Mouse (Mus musculus) kidney, postnatal 0 days (tissue): ENCODE measurements around the gene Nme6. TPM values are rescaled to one million over a fixed set of nuclear protein-coding genes. Genes with fewer than 3 reads are reported as not detected.
"Not testable (repeated sequence)": the region's sequence is repeated elsewhere in the genome, so short reads cannot be mapped to it uniquely, and the experiment has no call there.

Experiments used
- ATAC-seq: fragments of 200-750 bp; cut with Nextera tagmentation; replicated peaks from 2 replicates; pipeline ENCODE4 v1.8.0; 2017; ENCODE audit warnings: low read depth, moderate number of reproducible peaks, moderate TSS enrichment, moderate library complexity; ENCODE audit not compliant: low FRiP score
- DNase-seq: peaks from one replicate; pipeline ENCODE4 v3.0.0-alpha.2; 2016; ENCODE audit warnings: low spot score
- H3K27ac ChIP-seq: fragments of 300-500 bp; sonication (generic); 2 replicates; pipeline ENCODE4 v1.5.1; 2014; ENCODE audit warnings: mild to moderate bottlenecking
- H3K27me3 ChIP-seq: fragments of 300-500 bp; sonication (generic); 2 replicates; pipeline ENCODE4 v1.6.1; 2014; ENCODE audit warnings: low read length, mixed read lengths; ENCODE audit not compliant: insufficient read depth
- H3K36me3 ChIP-seq: fragments of 300-500 bp; sonication (generic); 2 replicates; pipeline ENCODE4 v1.6.1; 2014; ENCODE audit warnings: low read length, mixed read lengths; ENCODE audit not compliant: insufficient read depth
- H3K4me1 ChIP-seq: fragments of 300-500 bp; sonication (generic); replicated peaks from 2 replicates; pipeline ENCODE4 v1.6.1; 2014; ENCODE audit warnings: antibody characterized with exemption, low read length, mixed read lengths; ENCODE audit not compliant: insufficient read depth
- H3K4me2 ChIP-seq: fragments of 300-500 bp; sonication (generic); 2 replicates; pipeline ENCODE4 v1.6.1; 2014; ENCODE audit warnings: mild to moderate bottlenecking, low read length, moderate library complexity, mixed read lengths
- H3K4me3 ChIP-seq: fragments of 300-500 bp; sonication (generic); replicated peaks from 2 replicates; pipeline ENCODE4 v1.5.1; 2014; ENCODE audit warnings: low read depth, low read length
- H3K9ac ChIP-seq: fragments of 300-500 bp; sonication (generic); 2 replicates; pipeline ENCODE4 v1.6.1; 2014; ENCODE audit warnings: low read depth, low read length
- H3K9me3 ChIP-seq: fragments of 300-500 bp; sonication (generic); replicated peaks from 2 replicates; pipeline ENCODE4 v1.6.1; 2016; ENCODE audit warnings: low read length, inconsistent platforms, mixed read lengths
- CTCF ChIP-seq: IDR thresholded peaks from 2 replicates; pipeline ENCODE4 v1.5.1; 2016; ENCODE audit warnings: antibody characterized with exemption, low read depth, mild to moderate bottlenecking, moderate library complexity
- WGBS: fragments of 180-500 bp; shearing (Covaris S2); extraction: QIAGEN DNeasy Blood & Tissue Kit; methylation state at CpG from one replicate; pipeline ENCODE4 v1.1.7; 2014; 5-methylcytosine and 5-hydroxymethylcytosine counted together
- polyA plus RNA-seq: library from polyadenylated mRNA; unstranded; fragments of >200 nt; fragmentation: Nextera tagmentation; extraction: Ambion mirVana; gene quantifications from 2 replicates; pipeline ENCODE4 v1.2.1, GENCODE M21; 2015

The Nme6 gene
- 58.3 and 64.4 TPM in 2 replicates for polyA plus RNA-seq

DNA sequence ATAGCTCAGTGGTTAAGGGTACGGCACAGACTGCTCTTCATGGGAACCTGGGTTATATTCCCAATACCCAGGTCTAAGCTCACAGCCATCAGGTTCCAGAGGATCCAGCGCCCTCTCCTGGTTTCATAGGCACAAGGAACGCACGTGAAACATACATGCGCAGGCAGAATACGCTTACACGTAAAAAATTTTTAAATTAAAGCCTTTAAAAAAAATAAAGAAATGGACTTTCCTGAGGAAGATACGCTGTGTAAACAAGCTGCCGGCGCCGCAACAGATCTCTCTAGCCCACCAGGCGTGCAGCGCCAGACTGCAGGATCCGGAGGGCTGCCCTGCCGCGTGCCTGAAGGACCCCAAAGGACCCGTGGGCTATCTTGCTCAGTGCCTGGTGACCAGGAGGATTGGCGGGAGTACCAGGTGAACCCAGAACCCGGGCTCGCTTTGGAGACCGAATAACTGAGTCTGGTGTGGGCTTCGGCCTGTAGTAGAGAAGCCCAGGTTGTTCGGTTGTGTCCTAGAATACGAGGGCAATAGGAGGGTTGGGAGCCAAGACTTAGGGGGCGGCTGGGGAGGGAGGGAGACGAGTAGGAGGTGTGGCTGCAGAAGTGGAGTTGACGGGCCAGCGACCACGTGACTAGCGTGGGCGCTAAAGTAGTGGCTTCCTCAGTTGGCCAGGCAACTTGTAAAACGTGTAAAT is at the start of gene Nme6:
Gene Nme6, plus strand, starts transcription at position 359 of the 697 bp plus-strand sequence.
- peak; percentile 95 for ATAC-seq
- H3K9me3 ChIP-seq, result no peaks in the 10 kb centered on the region
- 0 out of 2 replicates have a peak, but pooled peaks cover 9% of the 10 kb centered on the region for H3K36me3 ChIP-seq
- H3K4me3 ChIP-seq, result peak within 1 kb of the TSS; percentile 58
- peak within 1 kb of the TSS; percentile 70 for H3K9ac ChIP-seq
- peak within 1 kb of the TSS; percentile 77 for H3K27ac ChIP-seq
- WGBS, result under 1% methylated on average over 32 of the region's 32 CpGs
- H3K27me3 ChIP-seq, result no peaks in the 10 kb centered on the region
- peak; percentile 80 for TF ChIP-seq CTCF
- peak; percentile 93 for DNase-seq
- peak within 1 kb of the TSS; percentile 82 for H3K4me2 ChIP-seq
- no peaks in the 10 kb centered on the region for H3K4me1 ChIP-seq

- not testable (repeated sequence) for H3K9ac ChIP-seq, H3K4me3 ChIP-seq, DNase-seq, H3K4me2 ChIP-seq, H3K27ac ChIP-seq, ATAC-seq, H3K27me3 ChIP-seq, H3K9me3 ChIP-seq, H3K36me3 ChIP-seq, H3K4me1 ChIP-seq
- 79% methylated on average over 4 of the region's 4 CpGs for WGBS
These were observed 42.0 kb upstream of the Nme6 start, which contains the start of gene Fbxw27 for GRCm38 (mm10) chr9:109790570-109790969. Gene Fbxw27 (minus strand): TSS chr9:109790670.

GRCm38 (mm10) chr9:109795221-109795620 is 37.3 kb upstream of the Nme6 start:
- Histone ChIP-seq H3K27ac (no peak overlapping the region), H3K4me2 (no peak overlapping the region), H3K4me3 (no peak overlapping the region), H3K36me3 (no peaks in the 10 kb centered on the region), H3K27me3 (no peaks in the 10 kb centered on the region), H3K9me3 (no peaks in the 10 kb centered on the region), H3K9ac (no peak overlapping the region), H3K4me1 (no peaks in the 10 kb centered on the region)
- WGBS, result 45% methylated on average over 2 of the region's 2 CpGs
- ATAC-seq, result no peak
- DNase-seq, result no peak
- TF ChIP-seq CTCF, result no peak

- no peak overlapping the region for H3K4me3 ChIP-seq
- no peaks in the 10 kb centered on the region for H3K9me3 ChIP-seq
- 84% methylated on average over 2 of the region's 2 CpGs for WGBS
- 0 out of 2 replicates have a peak, but pooled peaks have one; percentile 15 for TF ChIP-seq CTCF
- H3K9ac ChIP-seq, result no peak overlapping the region
- no peak overlapping the region for H3K4me2 ChIP-seq
- H3K27ac ChIP-seq, result no peak overlapping the region
- no peaks in the 10 kb centered on the region for H3K4me1 ChIP-seq
- DNase-seq, result no peak
- no peak for ATAC-seq
- no peaks in the 10 kb centered on the region for H3K27me3 ChIP-seq
- no peaks in the 10 kb centered on the region for H3K36me3 ChIP-seq
These were observed 36.7 kb upstream of the Nme6 start for GRCm38 (mm10) chr9:109795811-109796210.

GRCm38 (mm10) chr9:109798051-109798450 is 34.5 kb upstream of the Nme6 start:
- Histone ChIP-seq H3K27ac (no peak overlapping the region), H3K36me3 (no peaks in the 10 kb centered on the region), H3K27me3 (no peaks in the 10 kb centered on the region), H3K4me1 (no peaks in the 10 kb centered on the region), H3K4me2 (no peak overlapping the region), H3K4me3 (no peak overlapping the region), H3K9ac (no peak overlapping the region), H3K9me3 (no peaks in the 10 kb centered on the region)
- DNase-seq, result peak; percentile 28
- peak; percentile 68 for TF ChIP-seq CTCF
- ATAC-seq, result no peak
- 100% methylated on average over 1 of the region's 1 CpGs for WGBS

- not testable (repeated sequence) for DNase-seq, H3K36me3 ChIP-seq, H3K4me2 ChIP-seq, H3K4me1 ChIP-seq, H3K4me3 ChIP-seq, H3K9ac ChIP-seq, ATAC-seq, H3K27ac ChIP-seq, H3K9me3 ChIP-seq, H3K27me3 ChIP-seq
- 57% methylated on average over 2 of the region's 2 CpGs for WGBS
These were observed 27.0 kb upstream of the Nme6 start for GRCm38 (mm10) chr9:109805596-109805995.
